ENCODE assay signal across 14 mouse cellular contexts in genomic region chr7:117486425-117487172, GRCm38 (mm10).
DNase-seq lines count a peak whose midpoint lies in the region; ATAC-seq and TF ChIP-seq lines count a peak whose summit lies in the region.
"Had no signal": no experiment of that assay in that cellular context is flagged by ENCODE, and none has a peak within 500 bp of the region (broad histone marks: within the 10 kb centered on the region; RNA-seq: fewer than 3 reads in every experiment).

No protein-coding gene starts in this region.

- no peaks in the 10 kb centered on the region for H3K27me3 ChIP-seq in liver, adult 2 months (ENCODE audit: control insufficient read depth, insufficient read depth, low read length)
- no peaks in the 10 kb centered on the region for H3K27me3 ChIP-seq in forebrain, embryonic 16.5 days (replicated peaks; ENCODE audit: control insufficient read depth, insufficient read depth, low read length)
- H3K27me3 ChIP-seq: forebrain, embryonic 13.5 days; hindbrain, embryonic 13.5 days had no signal

- H3K4me2 ChIP-seq in forebrain, embryonic 16.5 days (ENCODE audit: low read length): no peak overlapping the region
- H3K4me2 ChIP-seq: forebrain, embryonic 13.5 days; hindbrain, embryonic 13.5 days had no signal

- H3K36me3 ChIP-seq in liver, adult 2 months (ENCODE audit: control insufficient read depth, insufficient read depth, low read length): no peaks in the 10 kb centered on the region
- H3K36me3 ChIP-seq in forebrain, embryonic 16.5 days (ENCODE audit: control insufficient read depth, insufficient read depth): no peaks in the 10 kb centered on the region
- H3K36me3 ChIP-seq: G1E; hindbrain, embryonic 13.5 days; midbrain, embryonic 10.5 days had no signal

- H3K79me2 ChIP-seq in liver, adult 2 months (ENCODE audit: control insufficient read depth, insufficient read depth, low read length): no peaks in the 10 kb centered on the region

- no peak overlapping the region for H3K4me3 ChIP-seq in liver, adult 2 months (ENCODE audit: insufficient read depth, low read depth, low read length)
- H3K4me3 ChIP-seq in forebrain, embryonic 16.5 days (replicated peaks; ENCODE audit: low read length): no peak overlapping the region
- H3K4me3 ChIP-seq: forebrain, embryonic 13.5 days; hindbrain, embryonic 13.5 days; midbrain, embryonic 10.5 days had no signal

- peak; percentile 66 for ATAC-seq in megakaryocyte progenitor cell, adult 5-6 weeks (replicated peaks; ENCODE audit: poor library complexity)
- ATAC-seq in forebrain, embryonic 16.5 days: no peak
- ATAC-seq: forebrain, embryonic 13.5 days had no signal

- peaks cover 4% of the 10 kb centered on the region; the same call in 1 of the 2 replicates for H3K4me1 ChIP-seq in liver, adult 2 months (ENCODE audit: control insufficient read depth, insufficient read depth, low read length)
- peaks cover 3% of the 10 kb centered on the region for H3K4me1 ChIP-seq in forebrain, embryonic 16.5 days (replicated peaks; ENCODE audit: control insufficient read depth, insufficient read depth, low read length)

- no peak for TF ChIP-seq POLR2A in liver, adult 2 months (IDR thresholded peaks at IDR 0.05; ENCODE audit: extremely low read depth, insufficient read depth, low read length)

- no peak overlapping the region for H3K9ac ChIP-seq in liver, adult 2 months (ENCODE audit: low read depth, low read length)
- H3K9ac ChIP-seq in forebrain, embryonic 16.5 days (replicated peaks; ENCODE audit: low read depth, low read length): no peak overlapping the region
- H3K9ac ChIP-seq: forebrain, embryonic 13.5 days; hindbrain, embryonic 13.5 days had no signal

- peak; percentile 31 for DNase-seq in liver, adult 2 months (ENCODE audit: extremely low read depth, low read depth, low spot score)
- DNase-seq in liver: no peak
- peak; percentile 51 for DNase-seq in T-cell, adult 2 months (ENCODE audit: low spot score)
- peak; percentile 53 for DNase-seq in fibroblast of lung, adult 2 months (ENCODE audit: low read depth)
- DNase-seq in MN1 (ENCODE audit: low spot score): no peak
- DNase-seq in urinary bladder, postnatal 14 days (ENCODE audit: low spot score): no peak
- DNase-seq: kidney, postnatal 4 days; right cerebral cortex, postnatal 14 days had no signal

- TF ChIP-seq CTCF in liver, adult 2 months (IDR thresholded peaks at IDR 0.05; ENCODE audit: low read depth, low read length): no peak

- no peaks in the 10 kb centered on the region for H3K9me3 ChIP-seq in forebrain, embryonic 16.5 days (ENCODE audit: control insufficient read depth, low read length)
- H3K9me3 ChIP-seq: forebrain, embryonic 13.5 days; hindbrain, embryonic 13.5 days; midbrain, embryonic 10.5 days had no signal

- H3K27ac ChIP-seq in liver, adult 2 months (replicated peaks; ENCODE audit: insufficient read depth, low read depth, low read length): no peak overlapping the region
- no peak overlapping the region for H3K27ac ChIP-seq in forebrain, embryonic 16.5 days (ENCODE audit: low read length)
- H3K27ac ChIP-seq: forebrain, embryonic 13.5 days; hindbrain, embryonic 13.5 days; midbrain, embryonic 10.5 days had no signal

- 80% methylated on average over 7 of the region's 7 CpGs for WGBS in liver, adult 2 months
- WGBS in forebrain, embryonic 16.5 days: 86% methylated on average over 7 of the region's 7 CpGs

Comparison
In these comparisons a context has a peak if more than half of its experiments do, and no peak if none do; other contexts are left out.
1. DNase-seq: peak in liver, adult 2 months (single experiment), T-cell, adult 2 months (single experiment) and fibroblast of lung, adult 2 months (single experiment); none in liver (single experiment), MN1 (single experiment) and urinary bladder, postnatal 14 days (single experiment).